Mouse (Mus musculus): ENCODE results near the gene Gnmt.

DNA sequence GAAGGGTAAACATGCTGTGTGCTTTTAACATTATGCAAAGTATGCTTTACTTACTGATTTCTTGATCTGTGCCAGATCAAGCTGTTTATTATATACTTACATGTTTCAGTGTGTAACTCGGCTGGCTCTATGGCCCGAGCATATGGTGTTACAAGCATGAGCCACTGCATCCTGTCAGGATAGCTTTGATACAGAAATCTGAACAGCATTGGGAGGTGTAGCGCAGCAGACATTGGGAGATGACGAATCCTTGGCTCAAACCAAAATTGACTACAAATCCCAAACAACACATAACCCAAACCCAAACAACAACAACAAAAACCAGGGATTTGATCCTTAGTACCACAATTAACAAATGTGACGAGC lies 43.1 kb upstream of the Gnmt start:
- no peak for TF ChIP-seq CTCF (IDR thresholded peaks at IDR 0.05; ENCODE audit: borderline replicate concordance, insufficient read depth, low read depth, low read length)
- TF ChIP-seq POLR2A (IDR thresholded peaks at IDR 0.05; ENCODE audit: borderline replicate concordance, insufficient read depth, low read length) = no peak

Measured in cerebellum, adult 2 months (tissue).